Mouse (Mus musculus) cerebellum, postnatal 14 days (tissue): Measurements from ENCODE around the gene Prm2.
A peak's percentile ranks its signal among the peaks of the same experiment; 100 is the strongest.

Source experiments
- DNase-seq, 2 experiments: peaks; one replicate each; pipeline ENCODE4 v3.0.0; 2021; ENCODE audit warnings: mixed read lengths in 2 of 2

Gene Prm2

GRCm38 (mm10) chr16:10796034-10796433, at the start of gene Prm2:
TSS of gene Prm2 (minus strand) at chr16:10796134.
- DNase-seq, result no peak

GRCm38 (mm10) chr16:10844319-10844670, 48.4 kb upstream of the Prm2 start:
- DNase-seq, result no peak

- peak; percentile 40 to 61 for DNase-seq
Measured at GRCm38 (mm10) chr16:10843486-10844318, 47.8 kb upstream of the Prm2 start.

GRCm38 (mm10) chr16:10842282-10842855, 46.4 kb upstream of the Prm2 start:
- peak; percentile 50 to 69 for DNase-seq

- DNase-seq, result no peak
Measured at GRCm38 (mm10) chr16:10840018-10840417, 44.1 kb upstream of the Prm2 start.

- DNase-seq, result no peak
Measured at GRCm38 (mm10) chr16:10838487-10839245, 42.7 kb upstream of the Prm2 start.

- DNase-seq, result no peak
Measured at GRCm38 (mm10) chr16:10837903-10838302, 42.0 kb upstream of the Prm2 start.

- DNase-seq, result no peak
Measured at GRCm38 (mm10) chr16:10837250-10837649, 41.3 kb upstream of the Prm2 start.

- no peak for DNase-seq
Measured at GRCm38 (mm10) chr16:10836388-10836787, 40.5 kb upstream of the Prm2 start.

- DNase-seq, result peak; percentile 88 to 92
Measured at GRCm38 (mm10) chr16:10834911-10835587, 39.1 kb upstream of the Prm2 start, which contains the start of gene Rmi2. TSS of gene Rmi2 (plus strand) at chr16:10835059.

- no peak for DNase-seq
Measured at GRCm38 (mm10) chr16:10834542-10834910, 38.6 kb upstream of the Prm2 start.

- DNase-seq, result no peak
Measured at GRCm38 (mm10) chr16:10828461-10828805, 32.5 kb upstream of the Prm2 start.

- DNase-seq, result no peak
Measured at GRCm38 (mm10) chr16:10827766-10828460, 32.0 kb upstream of the Prm2 start.

GRCm38 (mm10) chr16:10827269-10827668, 31.3 kb upstream of the Prm2 start:
- no peak for DNase-seq

GRCm38 (mm10) chr16:10825840-10826239, 29.9 kb upstream of the Prm2 start:
- DNase-seq, result no peak

- no peak for DNase-seq
Measured at GRCm38 (mm10) chr16:10824536-10824935, 28.6 kb upstream of the Prm2 start.

- no peak for DNase-seq
Measured at GRCm38 (mm10) chr16:10821387-10821786, 25.5 kb upstream of the Prm2 start.

- no peak for DNase-seq
Measured at GRCm38 (mm10) chr16:10819966-10820365, 24.0 kb upstream of the Prm2 start.

GRCm38 (mm10) chr16:10818579-10819135, 22.7 kb upstream of the Prm2 start:
- no peak for DNase-seq

GRCm38 (mm10) chr16:10814864-10815263, 18.9 kb upstream of the Prm2 start:
- no peak for DNase-seq

- no peak for DNase-seq
Measured at GRCm38 (mm10) chr16:10813726-10814125, 17.8 kb upstream of the Prm2 start.

- DNase-seq, result no peak
Measured at GRCm38 (mm10) chr16:10812865-10813371, 17.0 kb upstream of the Prm2 start, which contains the start of gene Gm11172. TSS of gene Gm11172 (plus strand) at chr16:10812915.
